Mouse (Mus musculus): Measurements from ENCODE around the gene Vps72. TPM values are rescaled to one million over a fixed set of nuclear protein-coding genes. Genes with fewer than 3 reads are reported as not detected.

The Vps72 gene
- polyA plus RNA-seq, 1 experiment from 2014 or later: 157 TPM

- Histone ChIP-seq H3K4me3 (ENCODE audit: low read depth, low read length) (peak within 1 kb of the TSS; percentile 60), H3K36me3 (ENCODE audit: control insufficient read depth, insufficient read depth, low read length) (peaks cover 9% of the 10 kb centered on the region; the same call in 1 of the 2 replicates), H3K9ac (replicated peaks; ENCODE audit: low read depth, low read length) (peak within 1 kb of the TSS; percentile 64), H3K4me2 (ENCODE audit: low read depth, low read length) (peak within 1 kb of the TSS; percentile 78), H3K27ac (ENCODE audit: low read depth, low read length) (peak within 1 kb of the TSS; percentile 65), H3K9me3 (ENCODE audit: control insufficient read depth, low read length) (no peaks in the 10 kb centered on the region), H3K27me3 (ENCODE audit: control insufficient read depth, insufficient read depth, low read length) (no peaks in the 10 kb centered on the region), H3K4me1 (ENCODE audit: control insufficient read depth, insufficient read depth, low read length) (peaks cover 24% of the 10 kb centered on the region)
- peak; percentile 97 for ATAC-seq (ENCODE audit: low read depth)
- 0% methylated on average over 66 of the region's 66 CpGs for WGBS
Observed at GRCm38 (mm10) chr3:95159987-95160963, 49.5 kb downstream of the Vps72 start, which contains the start of gene Sema6c. TSS of gene Sema6c (plus strand) at chr3:95160457.

GRCm38 (mm10) chr3:95161041-95161551, 50.3 kb downstream of the Vps72 start:
- Histone ChIP-seq H3K36me3 (ENCODE audit: control insufficient read depth, insufficient read depth, low read length) (peaks cover 17% of the 10 kb centered on the region), H3K4me1 (ENCODE audit: control insufficient read depth, insufficient read depth, low read length) (peaks cover 24% of the 10 kb centered on the region), H3K4me3 (ENCODE audit: low read depth, low read length) (peak overlapping the region; percentile 60), H3K4me2 (ENCODE audit: low read depth, low read length) (peak overlapping the region; percentile 78), H3K9me3 (ENCODE audit: control insufficient read depth, low read length) (no peaks in the 10 kb centered on the region), H3K27ac (ENCODE audit: low read depth, low read length) (peak overlapping the region; percentile 65), H3K27me3 (ENCODE audit: control insufficient read depth, insufficient read depth, low read length) (no peaks in the 10 kb centered on the region), H3K9ac (replicated peaks; ENCODE audit: low read depth, low read length) (peak overlapping the region; percentile 64)
- ATAC-seq (ENCODE audit: low read depth): 0 out of 2 replicates have a peak, but pooled peaks have one; percentile 13
- WGBS: under 1% methylated on average over 30 of the region's 30 CpGs

GRCm38 (mm10) chr3:95161618-95162344, 51.0 kb downstream of the Vps72 start:
- H3K9me3 ChIP-seq (ENCODE audit: control insufficient read depth, low read length): no peaks in the 10 kb centered on the region
- no peaks in the 10 kb centered on the region for H3K27me3 ChIP-seq (ENCODE audit: control insufficient read depth, insufficient read depth, low read length)
- H3K4me2 ChIP-seq (ENCODE audit: low read depth, low read length): peak overlapping the region; percentile 78
- H3K4me3 ChIP-seq (ENCODE audit: low read depth, low read length): peak overlapping the region; percentile 60
- 1% methylated on average over 9 of the region's 9 CpGs for WGBS
- no peak for ATAC-seq (ENCODE audit: low read depth)
- peaks cover 24% of the 10 kb centered on the region for H3K4me1 ChIP-seq (ENCODE audit: control insufficient read depth, insufficient read depth, low read length)
- peak overlapping the region; percentile 64 for H3K9ac ChIP-seq (replicated peaks; ENCODE audit: low read depth, low read length)
- H3K36me3 ChIP-seq (ENCODE audit: control insufficient read depth, insufficient read depth, low read length): peaks cover 23% of the 10 kb centered on the region
- H3K27ac ChIP-seq (ENCODE audit: low read depth, low read length): peak overlapping the region; percentile 65

- peaks cover 28% of the 10 kb centered on the region for H3K36me3 ChIP-seq (ENCODE audit: control insufficient read depth, insufficient read depth, low read length)
- no peaks in the 10 kb centered on the region; the same call in 1 of the 2 replicates for H3K27me3 ChIP-seq (ENCODE audit: control insufficient read depth, insufficient read depth, low read length)
- H3K4me1 ChIP-seq (ENCODE audit: control insufficient read depth, insufficient read depth, low read length): peaks cover 24% of the 10 kb centered on the region
- H3K9ac ChIP-seq (replicated peaks; ENCODE audit: low read depth, low read length): peak overlapping the region; percentile 64
- H3K9me3 ChIP-seq (ENCODE audit: control insufficient read depth, low read length): no peaks in the 10 kb centered on the region
- H3K4me3 ChIP-seq (ENCODE audit: low read depth, low read length): peak overlapping the region; percentile 60
- H3K4me2 ChIP-seq (ENCODE audit: low read depth, low read length): peak overlapping the region; percentile 78
- ATAC-seq (ENCODE audit: low read depth): no peak
- peak overlapping the region; percentile 65; the same call in 1 of the 2 replicates for H3K27ac ChIP-seq (ENCODE audit: low read depth, low read length)
- 20% methylated on average over 2 of the region's 2 CpGs for whole genome bisulfite sequencing
Observed at GRCm38 (mm10) chr3:95162345-95162628, 51.5 kb downstream of the Vps72 start.

GRCm38 (mm10) chr3:95163419-95164255, 52.8 kb downstream of the Vps72 start:
- ATAC-seq (ENCODE audit: low read depth): no peak
- peaks cover 24% of the 10 kb centered on the region for H3K4me1 ChIP-seq (ENCODE audit: control insufficient read depth, insufficient read depth, low read length)
- peaks cover 3% of the 10 kb centered on the region; the same call in 1 of the 2 replicates for H3K27me3 ChIP-seq (ENCODE audit: control insufficient read depth, insufficient read depth, low read length)
- no peak overlapping the region for H3K27ac ChIP-seq (ENCODE audit: low read depth, low read length)
- peaks cover 41% of the 10 kb centered on the region for H3K36me3 ChIP-seq (ENCODE audit: control insufficient read depth, insufficient read depth, low read length)
- 51% methylated on average over 11 of the region's 11 CpGs for WGBS
- peak overlapping the region; percentile 60; the same call in 1 of the 2 replicates for H3K4me3 ChIP-seq (ENCODE audit: low read depth, low read length)
- peak overlapping the region; percentile 34; the same call in 1 of the 2 replicates for H3K9ac ChIP-seq (replicated peaks; ENCODE audit: low read depth, low read length)
- peak overlapping the region; percentile 78 for H3K4me2 ChIP-seq (ENCODE audit: low read depth, low read length)
- H3K9me3 ChIP-seq (ENCODE audit: control insufficient read depth, low read length): no peaks in the 10 kb centered on the region

GRCm38 (mm10) chr3:95164256-95164550, 53.4 kb downstream of the Vps72 start:
- H3K36me3 ChIP-seq (ENCODE audit: control insufficient read depth, insufficient read depth, low read length): peaks cover 47% of the 10 kb centered on the region
- H3K4me1 ChIP-seq (ENCODE audit: control insufficient read depth, insufficient read depth, low read length): peaks cover 24% of the 10 kb centered on the region
- no peak overlapping the region for H3K4me3 ChIP-seq (ENCODE audit: low read depth, low read length)
- H3K4me2 ChIP-seq (ENCODE audit: low read depth, low read length): peak overlapping the region; percentile 78; the same call in 1 of the 2 replicates
- ATAC-seq (ENCODE audit: low read depth): no peak
- no peak overlapping the region for H3K9ac ChIP-seq (replicated peaks; ENCODE audit: low read depth, low read length)
- H3K9me3 ChIP-seq (ENCODE audit: control insufficient read depth, low read length): no peaks in the 10 kb centered on the region
- H3K27me3 ChIP-seq (ENCODE audit: control insufficient read depth, insufficient read depth, low read length): peaks cover 4% of the 10 kb centered on the region; the same call in 1 of the 2 replicates
- H3K27ac ChIP-seq (ENCODE audit: low read depth, low read length): no peak overlapping the region
- WGBS: 72% methylated on average over 5 of the region's 5 CpGs

GRCm38 (mm10) chr3:95164840-95165239, 54.0 kb downstream of the Vps72 start:
- H3K9ac ChIP-seq (replicated peaks; ENCODE audit: low read depth, low read length): no peak overlapping the region
- H3K4me3 ChIP-seq (ENCODE audit: low read depth, low read length): no peak overlapping the region
- H3K4me2 ChIP-seq (ENCODE audit: low read depth, low read length): no peak overlapping the region
- H3K27me3 ChIP-seq (ENCODE audit: control insufficient read depth, insufficient read depth, low read length): peaks cover 9% of the 10 kb centered on the region
- no peak overlapping the region for H3K27ac ChIP-seq (ENCODE audit: low read depth, low read length)
- H3K36me3 ChIP-seq (ENCODE audit: control insufficient read depth, insufficient read depth, low read length): peaks cover 53% of the 10 kb centered on the region
- ATAC-seq (ENCODE audit: low read depth): no peak
- 90% methylated on average over 5 of the region's 5 CpGs for WGBS
- no peaks in the 10 kb centered on the region for H3K9me3 ChIP-seq (ENCODE audit: control insufficient read depth, low read length)
- H3K4me1 ChIP-seq (ENCODE audit: control insufficient read depth, insufficient read depth, low read length): peaks cover 24% of the 10 kb centered on the region

GRCm38 (mm10) chr3:95169996-95170395, 59.2 kb downstream of the Vps72 start:
- ATAC-seq (ENCODE audit: low read depth): no peak
- H3K27me3 ChIP-seq (ENCODE audit: control insufficient read depth, insufficient read depth, low read length): peaks cover 19% of the 10 kb centered on the region
- H3K36me3 ChIP-seq (ENCODE audit: control insufficient read depth, insufficient read depth, low read length): peaks cover 79% of the 10 kb centered on the region
- no peak overlapping the region for H3K9ac ChIP-seq (replicated peaks; ENCODE audit: low read depth, low read length)
- H3K9me3 ChIP-seq (ENCODE audit: control insufficient read depth, low read length): no peaks in the 10 kb centered on the region
- H3K4me3 ChIP-seq (ENCODE audit: low read depth, low read length): no peak overlapping the region
- no peak overlapping the region for H3K27ac ChIP-seq (ENCODE audit: low read depth, low read length)
- no peak overlapping the region for H3K4me2 ChIP-seq (ENCODE audit: low read depth, low read length)
- WGBS: 90% methylated on average over 10 of the region's 10 CpGs
- H3K4me1 ChIP-seq (ENCODE audit: control insufficient read depth, insufficient read depth, low read length): peaks cover 9% of the 10 kb centered on the region; the same call in 1 of the 2 replicates

Data from neural tube, embryonic 14.5 days (tissue).